Mouse (Mus musculus) heart, postnatal 4 days (tissue): Measurements from ENCODE around the gene Hgd. TPM values are rescaled to one million over a fixed set of nuclear protein-coding genes. Genes with fewer than 3 reads are reported as not detected.
"Not testable (repeated sequence)": the region's sequence is repeated elsewhere in the genome, so short reads cannot be mapped to it uniquely, and the experiment has no call there.

Source experiments
- DNase-seq: peaks from one replicate; pipeline ENCODE4 v3.0.0; 2021
- total RNA-seq, 2 experiments: library from RNA; stranded (reverse); gene quantifications; 2 replicates each; pipeline ENCODE4 v1.2.3; 2021

Hgd gene
- total RNA-seq, 2 experiments from 2014 or later, result 0.74 TPM; not detected in 1

- no peak for DNase-seq
Measured at GRCm38 (mm10) chr16:37635095-37635494, 55.1 kb downstream of the Hgd start.

- DNase-seq, result peak; percentile 40
Measured at GRCm38 (mm10) chr16:37636107-37636506, 56.2 kb downstream of the Hgd start.

- no peak for DNase-seq
Measured at GRCm38 (mm10) chr16:37637802-37638201, 57.8 kb downstream of the Hgd start.

GRCm38 (mm10) chr16:37640522-37640921 lies 60.6 kb downstream of the Hgd start:
- DNase-seq, result not testable (repeated sequence)

- no peak for DNase-seq
Measured at GRCm38 (mm10) chr16:37644486-37644885, 64.5 kb downstream of the Hgd start.

GRCm38 (mm10) chr16:37645211-37645610 lies 65.3 kb downstream of the Hgd start:
- no peak for DNase-seq

GRCm38 (mm10) chr16:37645799-37646198 lies 65.8 kb downstream of the Hgd start:
- DNase-seq, result no peak

GRCm38 (mm10) chr16:37647067-37647466 lies 67.1 kb downstream of the Hgd start:
- no peak for DNase-seq

- no peak for DNase-seq
Measured at GRCm38 (mm10) chr16:37647936-37648335, 68.0 kb downstream of the Hgd start.

GRCm38 (mm10) chr16:37649068-37649467 lies 69.1 kb downstream of the Hgd start:
- no peak for DNase-seq

GRCm38 (mm10) chr16:37651467-37651866 lies 71.5 kb downstream of the Hgd start:
- DNase-seq, result no peak

GRCm38 (mm10) chr16:37652654-37653053 lies 72.7 kb downstream of the Hgd start:
- DNase-seq, result no peak

GRCm38 (mm10) chr16:37653058-37653457 lies 73.1 kb downstream of the Hgd start:
- DNase-seq, result no peak

- peak; percentile 97 for DNase-seq
Measured at GRCm38 (mm10) chr16:37653731-37654657, 74.0 kb downstream of the Hgd start, which contains the start of gene Ndufb4. Gene Ndufb4, minus strand, starts transcription at chr16:37654453.

- DNase-seq, result no peak
Measured at GRCm38 (mm10) chr16:37654831-37655455, 75.0 kb downstream of the Hgd start.

- DNase-seq, result no peak
Measured at GRCm38 (mm10) chr16:37655756-37656347, 75.9 kb downstream of the Hgd start.

GRCm38 (mm10) chr16:37656796-37657195 lies 76.8 kb downstream of the Hgd start:
- DNase-seq, result no peak

GRCm38 (mm10) chr16:37663643-37664459 lies 83.9 kb downstream of the Hgd start:
- DNase-seq, result no peak

- no peak for DNase-seq
Measured at GRCm38 (mm10) chr16:37665394-37665935, 85.5 kb downstream of the Hgd start.

GRCm38 (mm10) chr16:37670666-37671283 lies 90.8 kb downstream of the Hgd start:
- DNase-seq, result no peak

GRCm38 (mm10) chr16:37675326-37675725 lies 95.4 kb downstream of the Hgd start:
- no peak for DNase-seq
